Mouse (Mus musculus) small intestine, adult 2 months (tissue): Measurements from ENCODE around the gene Suclg2. TPM values are rescaled to one million over a fixed set of nuclear protein-coding genes. Genes with fewer than 3 reads are reported as not detected.

Experiments used
- H3K27ac ChIP-seq: fragments of 200-500 bp; 2 replicates; pipeline ENCODE4 v1.5.1; 2012; ENCODE audit warnings: low read depth, low read length, control low read depth, inconsistent platforms; ENCODE audit not compliant: insufficient read depth
- H3K27me3 ChIP-seq: fragments of 200-500 bp; 2 replicates; pipeline ENCODE4 v1.6.1; 2012; ENCODE audit warnings: mild to moderate bottlenecking, moderate library complexity, low read length, inconsistent platforms; ENCODE audit not compliant: control insufficient read depth, insufficient read depth
- H3K36me3 ChIP-seq: fragments of 200-500 bp; 2 replicates; pipeline ENCODE4 v1.6.1; 2012; ENCODE audit warnings: mild to moderate bottlenecking, low read length, control low read depth, inconsistent platforms; ENCODE audit not compliant: control insufficient read depth, insufficient read depth
- H3K4me1 ChIP-seq: fragments of 200-500 bp; 2 replicates; pipeline ENCODE4 v1.6.1; 2012; ENCODE audit warnings: low read length, inconsistent platforms, mixed read lengths; ENCODE audit not compliant: control insufficient read depth, insufficient read depth, insufficient read length
- H3K4me3 ChIP-seq: fragments of 200-500 bp; 2 replicates; pipeline ENCODE4 v1.5.1; 2012; ENCODE audit warnings: low read depth, mild to moderate bottlenecking, control low read depth, inconsistent platforms, low read length, moderate library complexity
- CTCF ChIP-seq: fragments of 200-500 bp; IDR thresholded peaks from 2 replicates; pipeline ENCODE4 v1.5.1; 2012; ENCODE audit warnings: low read depth, mild to moderate bottlenecking, control low read depth, inconsistent platforms, low read length, moderate library complexity, mixed read lengths; ENCODE audit not compliant: insufficient replicate concordance, insufficient read length; ENCODE audit errors: extremely low read depth
- POLR2A ChIP-seq: fragments of 200-500 bp; IDR thresholded peaks from 2 replicates; pipeline ENCODE4 v1.6.1; 2012; ENCODE audit warnings: low read depth, mild to moderate bottlenecking, control low read depth, inconsistent platforms, low read length, moderate library complexity
- WGBS: fragments of 180-500 bp; shearing (Covaris S2); methylation state at CpG from one replicate; pipeline ENCODE4 v1.1.7; 2018; 5-methylcytosine and 5-hydroxymethylcytosine counted together
- polyA plus RNA-seq: library from polyadenylated mRNA; depleted of rRNA; stranded (reverse); fragments of >200 nt; gene quantifications from 2 replicates; pipeline ENCODE4 v1.2.3, GENCODE M21; 2012

The Suclg2 gene
- polyA plus RNA-seq, 1 experiment = 13.1 TPM

DNA sequence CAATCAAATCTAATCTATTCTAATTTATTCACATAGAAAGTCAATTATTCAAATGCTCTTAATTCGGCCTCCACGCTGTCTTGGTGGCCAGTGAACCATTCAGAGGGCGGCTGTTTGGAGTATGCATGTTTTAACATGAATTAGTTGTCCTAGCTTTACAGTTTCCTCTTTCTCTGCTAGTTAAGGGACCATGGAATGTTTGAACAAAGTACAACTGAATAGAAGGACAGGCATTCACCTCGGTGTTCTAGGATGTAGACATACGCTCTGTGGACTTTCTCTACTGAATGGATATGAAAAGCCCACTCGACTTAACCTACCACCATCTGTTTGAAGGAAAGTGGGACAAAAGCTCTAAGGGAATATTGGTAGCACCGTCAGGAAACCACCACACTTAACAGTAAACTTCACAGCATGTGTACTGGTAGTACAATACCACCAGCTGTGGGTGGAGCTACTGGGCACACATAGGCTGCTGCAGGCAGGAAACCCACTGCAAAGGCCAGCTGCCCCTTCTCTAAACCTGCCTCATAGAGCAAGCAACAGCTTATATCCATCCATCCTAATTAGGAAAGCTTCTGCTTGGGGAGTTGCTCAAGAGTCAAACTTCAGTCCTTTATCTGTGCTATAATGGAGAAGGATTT, 172.3 kb downstream of the Suclg2 start:
- Histone ChIP-seq H3K4me1 (no peaks in the 10 kb centered on the region), H3K27me3 (no peaks in the 10 kb centered on the region), H3K36me3 (0 out of 2 replicates have a peak, but pooled peaks cover 4% of the 10 kb centered on the region), H3K27ac (no peak overlapping the region), H3K4me3 (no peak overlapping the region)
- 85% methylated on average over 7 of the region's 7 CpGs for WGBS
- TF ChIP-seq POLR2A = no peak
- TF ChIP-seq CTCF = no peak

DNA sequence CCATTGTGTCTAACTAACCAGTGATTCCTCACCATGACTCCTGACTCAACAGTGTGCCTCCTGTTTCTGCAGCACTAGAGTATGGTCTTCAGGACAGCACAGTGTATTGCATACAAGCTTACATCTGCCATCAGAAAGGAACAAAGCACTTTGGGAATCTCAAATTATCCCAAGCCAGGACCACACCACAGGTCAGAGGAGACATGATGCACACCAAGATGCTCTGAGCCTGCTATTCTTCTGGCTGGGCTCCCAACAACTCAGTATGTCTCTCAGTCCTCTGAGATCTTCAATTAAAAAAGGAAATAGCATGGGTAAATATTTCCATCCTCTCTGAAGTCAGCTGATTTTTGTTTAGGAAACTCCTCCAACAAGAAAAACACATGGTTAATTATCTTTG, 172.9 kb downstream of the Suclg2 start:
- Histone ChIP-seq H3K27ac (no peak overlapping the region), H3K4me1 (no peaks in the 10 kb centered on the region), H3K27me3 (no peaks in the 10 kb centered on the region), H3K36me3 (0 out of 2 replicates have a peak, but pooled peaks cover 4% of the 10 kb centered on the region), H3K4me3 (no peak overlapping the region)
- TF ChIP-seq CTCF (no peak), POLR2A (no peak)

DNA sequence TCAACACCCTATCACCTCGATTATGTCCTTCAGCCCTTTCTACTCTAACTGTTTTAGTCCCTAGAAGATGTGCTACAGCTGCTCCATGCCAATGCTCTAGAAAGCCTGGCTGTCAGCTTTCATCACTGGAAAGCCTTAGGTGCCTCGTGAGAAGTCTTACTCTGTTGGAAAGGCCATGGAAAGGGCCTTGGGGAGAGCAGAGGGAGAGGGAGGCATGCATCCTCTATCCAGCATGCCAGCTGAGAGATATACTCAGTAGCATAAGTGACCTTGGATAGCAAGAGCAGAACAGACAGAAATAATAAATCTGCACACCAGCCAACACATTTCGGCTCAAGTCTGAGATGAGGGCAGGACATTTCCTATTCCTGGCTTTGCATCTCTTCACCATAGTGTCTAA, 173.3 kb downstream of the Suclg2 start:
- H3K27me3 ChIP-seq = no peaks in the 10 kb centered on the region
- 0 out of 2 replicates have a peak, but pooled peaks cover 4% of the 10 kb centered on the region for H3K36me3 ChIP-seq
- H3K4me3 ChIP-seq = no peak overlapping the region
- H3K4me1 ChIP-seq = no peaks in the 10 kb centered on the region
- no peak for TF ChIP-seq POLR2A
- no peak for TF ChIP-seq CTCF
- H3K27ac ChIP-seq = no peak overlapping the region
- 86% methylated on average over 3 of the region's 3 CpGs for WGBS

DNA sequence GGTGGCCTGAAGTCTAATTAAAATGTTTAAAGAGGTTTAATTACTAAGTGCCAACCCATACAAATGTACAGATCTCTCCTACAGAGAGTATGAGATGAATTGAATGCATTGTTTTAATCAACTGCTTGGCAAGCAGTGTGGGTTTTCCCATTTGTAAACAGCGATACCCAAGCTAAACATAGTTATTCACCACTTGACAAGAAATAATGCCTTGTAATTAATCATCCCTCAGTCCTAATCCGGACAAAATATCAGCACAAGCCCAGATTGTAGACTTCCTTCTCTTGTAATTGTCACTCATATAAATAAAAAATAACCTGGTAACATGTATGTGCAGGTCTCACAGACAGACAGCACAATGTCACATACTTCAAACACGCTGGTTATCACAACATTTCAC, 183.4 kb downstream of the Suclg2 start:
- TF ChIP-seq CTCF (no peak), POLR2A (no peak)

DNA sequence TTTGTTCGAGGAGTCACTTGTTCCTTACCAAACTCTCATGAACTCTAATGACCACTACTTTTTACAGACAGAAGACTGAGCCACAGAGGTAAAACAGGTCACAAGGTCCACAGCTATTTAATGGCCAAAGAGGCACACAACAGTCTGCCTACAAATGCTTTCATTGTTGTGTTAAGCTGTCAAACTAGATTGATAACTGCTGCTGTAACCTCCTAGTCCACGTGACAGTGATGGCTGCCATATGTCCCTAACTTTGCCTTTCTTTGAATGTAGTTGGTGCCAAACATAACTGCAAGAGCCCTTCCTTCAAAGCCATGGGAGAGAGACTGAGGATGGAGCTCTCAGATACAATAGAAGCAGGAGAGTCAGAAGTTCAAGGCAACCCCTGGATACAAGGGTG, 198.8 kb downstream of the Suclg2 start:
- no peaks in the 10 kb centered on the region for H3K4me1 ChIP-seq
- no peak overlapping the region for H3K27ac ChIP-seq
- H3K27me3 ChIP-seq = no peaks in the 10 kb centered on the region
- TF ChIP-seq POLR2A (no peak), CTCF (no peak)
- H3K4me3 ChIP-seq = no peak overlapping the region
- H3K36me3 ChIP-seq = 0 out of 2 replicates have a peak, but pooled peaks cover 2% of the 10 kb centered on the region
- 29% methylated on average over 2 of the region's 2 CpGs for WGBS

More for the DNA sequence above, 183.4 kb downstream of the Suclg2 start:
- Histone ChIP-seq H3K27me3 (no peaks in the 10 kb centered on the region), H3K36me3 (no peaks in the 10 kb centered on the region), H3K4me1 (no peaks in the 10 kb centered on the region), H3K4me3 (no peak overlapping the region), H3K27ac (no peak overlapping the region)
- 79% methylated on average over 3 of the region's 3 CpGs for WGBS

DNA sequence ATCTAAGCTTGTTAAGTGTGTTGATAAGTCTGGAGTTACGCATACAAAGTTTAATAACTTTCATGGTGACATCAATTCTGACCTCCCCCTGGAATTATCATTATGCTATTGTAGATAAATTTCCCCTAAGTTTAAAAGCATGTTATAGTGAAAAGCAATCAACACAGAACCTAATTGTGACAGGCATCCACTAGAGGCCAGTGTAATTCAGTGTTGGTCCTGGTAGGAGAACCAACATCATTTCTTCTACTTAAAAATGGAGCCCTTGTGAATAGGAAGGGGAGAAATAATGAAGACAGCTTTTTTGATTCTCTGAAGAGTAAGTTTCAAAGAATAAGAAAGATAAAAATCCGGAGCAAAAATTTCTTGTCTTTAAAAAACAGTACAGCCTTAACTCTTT, 200.2 kb downstream of the Suclg2 start:
- WGBS = 80% methylated on average over 2 of the region's 2 CpGs
- TF ChIP-seq POLR2A (no peak), CTCF (no peak)
- Histone ChIP-seq H3K27ac (no peak overlapping the region), H3K36me3 (0 out of 2 replicates have a peak, but pooled peaks cover 2% of the 10 kb centered on the region), H3K4me3 (no peak overlapping the region), H3K27me3 (no peaks in the 10 kb centered on the region), H3K4me1 (no peaks in the 10 kb centered on the region)

DNA sequence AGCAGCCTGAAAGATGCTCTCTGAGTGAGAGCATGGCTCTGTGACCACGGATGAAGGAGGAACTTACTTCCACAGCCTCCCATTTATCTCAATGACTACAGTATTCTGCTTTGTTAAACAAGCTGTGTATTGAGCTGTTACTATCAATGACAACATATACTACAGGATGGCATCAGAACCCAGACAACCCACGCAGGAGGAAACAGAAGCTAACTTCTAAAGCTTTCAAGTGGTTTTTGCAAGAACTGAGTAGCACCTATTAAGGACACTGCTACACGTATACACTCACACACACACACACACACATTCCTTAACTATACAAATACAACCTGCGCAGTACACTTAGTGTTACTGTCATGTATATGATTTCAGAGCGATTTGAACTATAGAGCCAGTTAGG, 202.9 kb downstream of the Suclg2 start:
- Histone ChIP-seq H3K36me3 (0 out of 2 replicates have a peak, but pooled peaks cover 2% of the 10 kb centered on the region), H3K4me1 (no peaks in the 10 kb centered on the region), H3K4me3 (no peak overlapping the region), H3K27ac (no peak overlapping the region), H3K27me3 (no peaks in the 10 kb centered on the region)
- 84% methylated on average over 5 of the region's 5 CpGs for WGBS
- TF ChIP-seq CTCF (no peak), POLR2A (no peak)
